Mouse (Mus musculus) C3H10T1/2 (cell line): ENCODE results near the gene Serpine3. TPM values are rescaled to one million over a fixed set of nuclear protein-coding genes. Genes with fewer than 3 reads are reported as not detected.

Experiments
- polyA plus RNA-seq, 2 experiments: library from polyadenylated mRNA; unstranded; fragments of >200 nt; fragmentation: generic; extraction: Trizol; gene quantifications; one replicate each; pipeline ENCODE4 v1.2.1; 2012; ENCODE audit warnings: missing spikeins in 2 of 2

Serpine3 gene
- not detected for polyA plus RNA-seq

DNA sequence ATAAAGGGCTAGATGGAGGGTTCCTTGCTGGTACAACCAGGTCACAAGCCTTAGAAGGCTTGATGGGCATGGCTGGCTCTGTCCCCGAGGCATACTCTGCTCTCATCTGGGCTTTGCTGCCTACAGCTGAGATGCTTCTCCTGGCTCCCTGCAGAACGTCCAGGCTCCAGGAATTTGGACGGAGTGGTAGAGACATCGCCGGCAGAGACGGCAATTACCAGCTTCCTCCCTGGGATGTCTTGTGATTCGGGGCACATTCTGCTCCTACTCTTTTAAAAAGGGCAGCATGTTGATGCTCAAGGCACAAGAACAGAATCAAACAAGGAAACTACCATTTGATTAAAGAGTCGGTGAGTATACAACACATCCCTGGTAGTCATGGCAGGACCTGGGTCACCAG lies at the start of gene Serpine3:
Serpine3 (plus strand) TSS at position 301 of the 400 bp plus-strand sequence.

Other genes starting within 250 kb of the Serpine3 start
- not detected for gene Gucy1b2, start 207.4 kb upstream of the Serpine3 start, polyA plus RNA-seq
- 1 to 10 TPM in 1 of 2 experiments, under 1 TPM in 1; 0.88 to 6.9 TPM for gene Fam124a, start 107.9 kb upstream of the Serpine3 start, polyA plus RNA-seq
- under 1 TPM in 1 of 2 experiments, not detected in 1; 0.05 TPM for gene Gm4131, start 96.7 kb upstream of the Serpine3 start, polyA plus RNA-seq
- gene Ints6, start 97.5 kb downstream of the Serpine3 start, polyA plus RNA-seq: 1 to 10 TPM in 1 of 2 experiments, under 1 TPM in 1; 0.50 to 2.0 TPM
- gene Wdfy2, start 174.0 kb downstream of the Serpine3 start, polyA plus RNA-seq: 1 to 10 TPM in 1 of 2 experiments, under 1 TPM in 1; 0.39 to 4.1 TPM